Mouse (Mus musculus): ENCODE measurements around the gene Olig1.

- TF ChIP-seq POLR2A (IDR thresholded peaks at IDR 0.05; ENCODE audit: low read depth, low read length): no peak
- no peak for TF ChIP-seq CTCF (conservative IDR thresholded peaks at IDR 0.05; ENCODE audit: insufficient read depth, insufficient read length, low read depth, low read length)
Measured at GRCm38 (mm10) chr16:91226038-91226882, 43.3 kb upstream of the Olig1 start.

All from kidney, adult 2 months (tissue).